Mouse (Mus musculus) lung, embryonic 14.5 days (tissue): Measurements from ENCODE around the gene Mcu. TPM values are rescaled to one million over a fixed set of nuclear protein-coding genes. Genes with fewer than 3 reads are reported as not detected.
A peak's percentile ranks its signal among the peaks of the same experiment; 100 is the strongest.

Experiments used
- ATAC-seq: fragments of 200-750 bp; cut with Nextera tagmentation; 2 replicates; pipeline ENCODE4 v1.8.0; 2017; ENCODE audit warnings: mild to moderate bottlenecking, moderate TSS enrichment, moderate library complexity; ENCODE audit not compliant: insufficient read depth
- DNase-seq: peaks from one replicate; pipeline ENCODE4 v3.0.0-alpha.2; 2015
- H3K27ac ChIP-seq: fragments of 300-500 bp; sonication (generic); 2 replicates; pipeline ENCODE4 v1.5.1; 2014; ENCODE audit warnings: low read depth, mild to moderate bottlenecking, moderate library complexity
- H3K27me3 ChIP-seq: fragments of 300-500 bp; sonication (generic); 2 replicates; pipeline ENCODE4 v1.6.1; 2014; ENCODE audit warnings: low read length, control low read depth; ENCODE audit not compliant: insufficient read depth
- H3K36me3 ChIP-seq: fragments of 300-500 bp; sonication (generic); 2 replicates; pipeline ENCODE4 v1.6.1; 2014; ENCODE audit warnings: control low read depth; ENCODE audit not compliant: insufficient read depth
- H3K4me1 ChIP-seq: fragments of 300-500 bp; sonication (generic); 2 replicates; pipeline ENCODE4 v1.6.1; 2014; ENCODE audit warnings: antibody characterized with exemption, control low read depth; ENCODE audit not compliant: insufficient read depth
- H3K4me2 ChIP-seq: fragments of 300-500 bp; sonication (generic); 2 replicates; pipeline ENCODE4 v1.6.1; 2014; ENCODE audit warnings: mild to moderate bottlenecking
- H3K4me3 ChIP-seq: fragments of 300-500 bp; sonication (generic); 2 replicates; pipeline ENCODE4 v1.5.1; 2014; ENCODE audit warnings: low read depth, low read length
- H3K9ac ChIP-seq: fragments of 300-500 bp; sonication (generic); 2 replicates; pipeline ENCODE4 v1.6.1; 2014
- H3K9me3 ChIP-seq: fragments of 300-500 bp; sonication (generic); 2 replicates; pipeline ENCODE4 v1.6.1; 2016; ENCODE audit warnings: low read depth, low read length, control low read depth
- CTCF ChIP-seq: IDR thresholded peaks from 2 replicates; pipeline ENCODE4 v1.5.1; 2016; ENCODE audit warnings: antibody characterized with exemption, low read depth
- WGBS: fragments of 180-500 bp; shearing (Covaris S2); extraction: QIAGEN DNeasy Blood & Tissue Kit; methylation state at CpG from one replicate; pipeline ENCODE4 v1.1.7; 2014; 5-methylcytosine and 5-hydroxymethylcytosine counted together
- polyA plus RNA-seq: library from polyadenylated mRNA; unstranded; fragments of >200 nt; fragmentation: Nextera tagmentation; extraction: Ambion mirVana; gene quantifications from 2 replicates; pipeline ENCODE4 v1.2.1, GENCODE M21; 2014

Gene Mcu
- polyA plus RNA-seq, 1 experiment from 2014 or later: 32.4 TPM

- no peak for TF ChIP-seq CTCF
- DNase-seq: no peak
- Histone ChIP-seq H3K27me3 (no peaks in the 10 kb centered on the region), H3K9me3 (no peaks in the 10 kb centered on the region), H3K9ac (no peak overlapping the region), H3K4me3 (no peak overlapping the region), H3K27ac (no peak overlapping the region), H3K4me2 (no peak overlapping the region), H3K4me1 (no peaks in the 10 kb centered on the region), H3K36me3 (no peaks in the 10 kb centered on the region)
- 65% methylated on average over 9 of the region's 9 CpGs for WGBS
- ATAC-seq: no peak
These were observed 27.2 kb upstream of the Mcu start for GRCm38 (mm10) chr10:59643645-59644044.

GRCm38 (mm10) chr10:59642659-59643377 is 26.3 kb upstream of the Mcu start:
- H3K4me1 ChIP-seq: no peaks in the 10 kb centered on the region
- H3K27me3 ChIP-seq: no peaks in the 10 kb centered on the region
- no peak overlapping the region for H3K27ac ChIP-seq
- no peak overlapping the region for H3K9ac ChIP-seq
- DNase-seq (no peak), ATAC-seq (no peak)
- no peak overlapping the region for H3K4me2 ChIP-seq
- H3K9me3 ChIP-seq: no peaks in the 10 kb centered on the region
- no peaks in the 10 kb centered on the region for H3K36me3 ChIP-seq
- H3K4me3 ChIP-seq: no peak overlapping the region
- no peak for TF ChIP-seq CTCF
- 57% methylated on average over 8 of the region's 8 CpGs for WGBS

- no peaks in the 10 kb centered on the region for H3K27me3 ChIP-seq
- no peaks in the 10 kb centered on the region for H3K36me3 ChIP-seq
- TF ChIP-seq CTCF: no peak
- WGBS: 74% methylated on average over 6 of the region's 6 CpGs
- no peaks in the 10 kb centered on the region for H3K9me3 ChIP-seq
- no peak overlapping the region for H3K9ac ChIP-seq
- no peaks in the 10 kb centered on the region for H3K4me1 ChIP-seq
- ATAC-seq: no peak
- H3K4me3 ChIP-seq: no peak overlapping the region
- no peak overlapping the region for H3K27ac ChIP-seq
- H3K4me2 ChIP-seq: no peak overlapping the region
- no peak for DNase-seq
These were observed 22.1 kb upstream of the Mcu start for GRCm38 (mm10) chr10:59638576-59638975.

- Histone ChIP-seq H3K36me3 (no peaks in the 10 kb centered on the region), H3K9me3 (no peaks in the 10 kb centered on the region), H3K27me3 (no peaks in the 10 kb centered on the region), H3K4me1 (no peaks in the 10 kb centered on the region), H3K4me2 (no peak overlapping the region), H3K9ac (no peak overlapping the region), H3K4me3 (no peak overlapping the region), H3K27ac (no peak overlapping the region)
- no peak for ATAC-seq
- 50% methylated on average over 7 of the region's 7 CpGs for WGBS
- TF ChIP-seq CTCF: no peak
- DNase-seq: peak; percentile 55
These were observed 21.2 kb upstream of the Mcu start for GRCm38 (mm10) chr10:59637596-59638124.

GRCm38 (mm10) chr10:59636751-59637533 is 20.4 kb upstream of the Mcu start:
- DNase-seq (peak; percentile 21), ATAC-seq (peak; percentile 38; the same call in 1 of the 2 replicates)
- Histone ChIP-seq H3K27me3 (no peaks in the 10 kb centered on the region), H3K4me1 (no peaks in the 10 kb centered on the region), H3K36me3 (no peaks in the 10 kb centered on the region), H3K4me3 (no peak overlapping the region), H3K9ac (no peak overlapping the region), H3K9me3 (no peaks in the 10 kb centered on the region), H3K27ac (no peak overlapping the region), H3K4me2 (peak overlapping the region; percentile 23; the same call in 1 of the 2 replicates)
- 58% methylated on average over 16 of the region's 16 CpGs for WGBS
- no peak for TF ChIP-seq CTCF

- WGBS: 80% methylated on average over 2 of the region's 2 CpGs
- DNase-seq (no peak), ATAC-seq (no peak)
These were observed 19.6 kb upstream of the Mcu start for GRCm38 (mm10) chr10:59636048-59636447.

GRCm38 (mm10) chr10:59629506-59629782 is 13.0 kb upstream of the Mcu start:
- Histone ChIP-seq H3K4me3 (no peak overlapping the region), H3K9me3 (no peaks in the 10 kb centered on the region), H3K9ac (no peak overlapping the region), H3K36me3 (no peaks in the 10 kb centered on the region), H3K4me1 (no peaks in the 10 kb centered on the region), H3K27me3 (no peaks in the 10 kb centered on the region), H3K4me2 (no peak overlapping the region), H3K27ac (no peak overlapping the region)
- WGBS: 63% methylated on average over 4 of the region's 4 CpGs
- TF ChIP-seq CTCF: no peak
- DNase-seq (no peak), ATAC-seq (no peak)

More at GRCm38 (mm10) chr10:59636048-59636447, 19.6 kb upstream of the Mcu start:
- no peak overlapping the region for H3K27ac ChIP-seq
- H3K4me1 ChIP-seq: no peaks in the 10 kb centered on the region
- TF ChIP-seq CTCF: no peak
- H3K27me3 ChIP-seq: no peaks in the 10 kb centered on the region
- H3K9ac ChIP-seq: no peak overlapping the region
- H3K9me3 ChIP-seq: no peaks in the 10 kb centered on the region
- H3K36me3 ChIP-seq: no peaks in the 10 kb centered on the region
- no peak overlapping the region for H3K4me2 ChIP-seq
- no peak overlapping the region for H3K4me3 ChIP-seq
